9 mouse cellular contexts compared by ENCODE assay signal in genomic region chr13:77982105-77982851, GRCm38 (mm10). TPM values are rescaled to one million over a fixed set of nuclear protein-coding genes. Genes with fewer than 3 reads are reported as not detected.
DNase-seq lines count a peak whose midpoint lies in the region; ATAC-seq and TF ChIP-seq lines count a peak whose summit lies in the region.
"Had no signal": no experiment of that assay in that cellular context is flagged by ENCODE, and none has a peak within 500 bp of the region (broad histone marks: within the 10 kb centered on the region; RNA-seq: fewer than 3 reads in every experiment).

No protein-coding gene starts in this region.

- TF ChIP-seq CTCF in forebrain, postnatal 0 days (IDR thresholded peaks at IDR 0.05; ENCODE audit: low read depth) = peak; percentile 75
- TF ChIP-seq CTCF in layer of hippocampus, adult 2 months (conservative IDR thresholded peaks at IDR 0.05) = peak; percentile 88

- no peak overlapping the region for H3K4me3 ChIP-seq in forebrain, postnatal 0 days (ENCODE audit: low read depth, low read length)
- H3K4me3 ChIP-seq in layer of hippocampus, adult 2 months = peak overlapping the region; percentile 17; the same call in 1 of the 2 replicates
- H3K4me3 ChIP-seq in midbrain, embryonic 14.5 days (replicated peaks; ENCODE audit: low read depth, low read length) = no peak overlapping the region
- H3K4me3 ChIP-seq in intestine, embryonic 16.5 days (ENCODE audit: low read length) = no peak overlapping the region

- H3K27me3 ChIP-seq in forebrain, postnatal 0 days (ENCODE audit: insufficient read depth, low read length) = no peaks in the 10 kb centered on the region
- no peaks in the 10 kb centered on the region for H3K27me3 ChIP-seq in midbrain, embryonic 14.5 days (ENCODE audit: control insufficient read depth, insufficient read depth, low read length)
- no peaks in the 10 kb centered on the region for H3K27me3 ChIP-seq in intestine, embryonic 16.5 days (replicated peaks; ENCODE audit: control insufficient read depth, insufficient read depth, low read length)

- H3K27ac ChIP-seq in forebrain, postnatal 0 days (ENCODE audit: low read depth, low read length) = no peak overlapping the region
- H3K27ac ChIP-seq in layer of hippocampus, adult 2 months = peak overlapping the region; percentile 44; the same call in 1 of the 2 replicates
- H3K27ac ChIP-seq in midbrain, embryonic 14.5 days (replicated peaks; ENCODE audit: low read depth, low read length) = no peak overlapping the region
- no peak overlapping the region for H3K27ac ChIP-seq in intestine, embryonic 16.5 days (ENCODE audit: low read length)

- H3K4me2 ChIP-seq in forebrain, postnatal 0 days (ENCODE audit: low read depth) = no peak overlapping the region
- no peak overlapping the region for H3K4me2 ChIP-seq in midbrain, embryonic 14.5 days (ENCODE audit: low read length)
- H3K4me2 ChIP-seq in intestine, embryonic 16.5 days (ENCODE audit: low read depth, low read length) = no peak overlapping the region

- peak; percentile 79 for ATAC-seq in forebrain, postnatal 0 days
- ATAC-seq in midbrain, embryonic 14.5 days (ENCODE audit: low FRiP score, low TSS enrichment) = no peak
- ATAC-seq in intestine, embryonic 16.5 days = no peak

- H3K4me1 ChIP-seq in forebrain, postnatal 0 days (ENCODE audit: insufficient read depth) = no peaks in the 10 kb centered on the region; the same call in 1 of the 2 replicates
- H3K4me1 ChIP-seq in midbrain, embryonic 14.5 days (ENCODE audit: control insufficient read depth, insufficient read depth, low read length) = no peaks in the 10 kb centered on the region; the same call in 1 of the 2 replicates
- H3K4me1 ChIP-seq in intestine, embryonic 16.5 days (ENCODE audit: control insufficient read depth, insufficient read depth, low read length) = no peaks in the 10 kb centered on the region

- no peaks in the 10 kb centered on the region for H3K9me3 ChIP-seq in forebrain, postnatal 0 days (ENCODE audit: low read length)
- no peaks in the 10 kb centered on the region for H3K9me3 ChIP-seq in midbrain, embryonic 14.5 days (ENCODE audit: control insufficient read depth, low read length)
- H3K9me3 ChIP-seq in intestine, embryonic 16.5 days (ENCODE audit: control insufficient read depth, low read length) = no peaks in the 10 kb centered on the region
- H3K9me3 ChIP-seq: G1E had no signal

- no peak overlapping the region for H3K9ac ChIP-seq in forebrain, postnatal 0 days
- H3K9ac ChIP-seq in midbrain, embryonic 14.5 days (replicated peaks; ENCODE audit: low read length) = no peak overlapping the region
- H3K9ac ChIP-seq in intestine, embryonic 16.5 days (ENCODE audit: low read depth, low read length) = no peak overlapping the region

- intact Hi-C loops in gastrocnemius, postnatal 14 days (cut with DNase I; ENCODE audit: low total_unique reads) = loop anchor here (5.0 kb wide), 1 partner anchor 205 kb away; no protein-coding TSS in a partner anchor

- peak; percentile 9 for DNase-seq in gastrocnemius, adult 18-20 months (ENCODE audit: low spot score)
- no peak for DNase-seq in gastrocnemius, postnatal 14 days
- DNase-seq in 416B (ENCODE audit: low read depth) = peak; percentile 63
- peak; percentile 9 for DNase-seq in c-Kit-positive CD71-negative TER-119-negative erythroid progenitor cells, embryonic 14.5 days (ENCODE audit: low read depth)
- DNase-seq in forebrain, postnatal 0 days = peak; percentile 82
- peak; percentile 59 to 63 for DNase-seq in layer of hippocampus, adult 2 months (ENCODE audit: low spot score in 2 of 2)
- DNase-seq in midbrain, embryonic 14.5 days = peak; percentile 83

- no peaks in the 10 kb centered on the region for H3K36me3 ChIP-seq in forebrain, postnatal 0 days (ENCODE audit: insufficient read depth)
- H3K36me3 ChIP-seq in midbrain, embryonic 14.5 days (ENCODE audit: control insufficient read depth, insufficient read depth, low read length) = no peaks in the 10 kb centered on the region
- no peaks in the 10 kb centered on the region for H3K36me3 ChIP-seq in intestine, embryonic 16.5 days (ENCODE audit: control insufficient read depth, insufficient read depth, low read length)
- H3K36me3 ChIP-seq: G1E had no signal

- 17% methylated on average over 5 of the region's 5 CpGs for WGBS in forebrain, postnatal 0 days
- 24% methylated on average over 5 of the region's 5 CpGs for WGBS in midbrain, embryonic 14.5 days
- WGBS in intestine, embryonic 16.5 days = 33% methylated on average over 5 of the region's 5 CpGs

RNA-seq across cellular contexts. Expression of gene Pou5f2, which starts 42.4 kb away (rescaled TPM):
- under 1 TPM; 0.21 to 0.38 TPM for total RNA-seq in gastrocnemius, adult 18-20 months (2021)
- under 1 TPM; 0.14 to 0.60 TPM for total RNA-seq in gastrocnemius, postnatal 14 days (2021)
- total RNA-seq in forebrain, postnatal 0 days (2014; rRNA removed) = 1.2 and 1.9 TPM in 2 replicates
- polyA plus RNA-seq in forebrain, postnatal 0 days (2015; fragmentation: Nextera tagmentation; extraction: Ambion mirVana) = 0.42 TPM in 1 of 2 replicates, not detected in the other
- total RNA-seq in layer of hippocampus, adult 2 months (2021) = 1 to 10 TPM; 1.3 to 1.9 TPM
- polyA plus RNA-seq in midbrain, embryonic 14.5 days (2014; fragmentation: Nextera tagmentation; extraction: Ambion mirVana) = 0.62 and 0.86 TPM in 2 replicates
- polyA plus RNA-seq in intestine, embryonic 16.5 days (2015; fragmentation: Nextera tagmentation; extraction: Ambion mirVana) = 0.43 and 1.0 TPM in 2 replicates
